Mouse (Mus musculus): ENCODE data around the gene Dlg4.

DNA sequence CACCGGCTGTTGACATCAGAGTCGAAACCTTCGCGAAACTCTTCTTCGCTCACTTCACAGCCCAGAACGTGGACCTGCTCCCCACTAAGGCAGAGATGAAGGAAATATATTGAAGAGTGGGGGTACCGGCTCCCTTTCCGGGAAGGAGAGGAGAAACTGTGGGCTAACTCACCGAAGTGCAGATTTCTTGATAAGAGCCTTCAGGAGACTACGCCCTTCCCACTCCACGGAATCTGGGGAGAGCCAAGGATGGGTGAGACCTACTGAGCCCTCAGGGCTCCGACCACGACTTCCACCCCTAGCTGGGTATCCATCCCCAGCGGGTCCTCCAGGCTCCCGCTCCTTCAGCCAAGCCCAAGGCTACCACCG is 36.9 kb upstream of the Dlg4 start:
- TF ChIP-seq CTCF (IDR thresholded peaks at IDR 0.05; ENCODE audit: low read depth, low read length) (no peak), TAL1 (conservative IDR thresholded peaks at IDR 0.05; ENCODE audit: low read depth, low read length) (no peak)

Measured in G1E (cell line).